Mouse (Mus musculus) bone marrow, adult 2 months (tissue): Measurements from ENCODE around the gene 4930432K21Rik. TPM values are rescaled to one million over a fixed set of nuclear protein-coding genes. Genes with fewer than 3 reads are reported as not detected.

Experiments
- H3K27ac ChIP-seq: fragments of 200-500 bp; 2 replicates; pipeline ENCODE4 v1.5.1; 2012; ENCODE audit warnings: low read depth, mild to moderate bottlenecking, control low read depth, inconsistent platforms, low read length; ENCODE audit not compliant: control insufficient read depth, poor library complexity, insufficient read depth
- H3K4me1 ChIP-seq: fragments of 200-500 bp; 2 replicates; pipeline ENCODE4 v1.6.1; 2011; ENCODE audit warnings: low read length; ENCODE audit not compliant: control insufficient read depth, insufficient read depth
- H3K4me3 ChIP-seq: fragments of 200-500 bp; replicated peaks from 2 replicates; pipeline ENCODE3; 2011; ENCODE audit warnings: mild to moderate bottlenecking, low read depth, low read length, control low read depth; ENCODE audit not compliant: control insufficient read depth
- CTCF ChIP-seq: fragments of 200-500 bp; IDR thresholded peaks from 2 replicates; pipeline ENCODE4 v1.5.1; 2011; ENCODE audit warnings: low read length, control low read depth; ENCODE audit not compliant: control insufficient read depth, insufficient read depth
- POLR2A ChIP-seq: fragments of 200-500 bp; IDR thresholded peaks from 2 replicates; pipeline ENCODE4 v1.6.1; 2011; ENCODE audit warnings: low read depth, mild to moderate bottlenecking, control low read depth, low read length, borderline replicate concordance; ENCODE audit not compliant: control insufficient read depth
- whole genome bisulfite sequencing: fragments of 180-500 bp; shearing (Covaris S2); methylation state at CpG from one replicate; pipeline ENCODE4 v1.1.7; 2018; 5-methylcytosine and 5-hydroxymethylcytosine counted together
- polyA plus RNA-seq: library from polyadenylated mRNA; stranded (reverse); fragments of >200 nt; gene quantifications from 2 replicates; pipeline ENCODE4 v1.2.4, GENCODE M21; 2011; ENCODE audit warnings: low replicate concordance; ENCODE audit not compliant: missing spikeins, insufficient read depth, insufficient read length

4930432K21Rik gene
- polyA plus RNA-seq, 1 experiment, result not detected

GRCm38 (mm10) chr8:84203975-84204772, 56.3 kb downstream of the 4930432K21Rik start:
- Histone ChIP-seq H3K4me3 (peak overlapping the region; percentile 66), H3K27ac (peak overlapping the region; percentile 94), H3K4me1 (peaks cover 11% of the 10 kb centered on the region)
- 17% methylated on average over 13 of the region's 13 CpGs for WGBS
- TF ChIP-seq CTCF, result peak; percentile 40
- TF ChIP-seq POLR2A, result peak; percentile 49; the same call in 1 of the 2 replicates

DNA sequence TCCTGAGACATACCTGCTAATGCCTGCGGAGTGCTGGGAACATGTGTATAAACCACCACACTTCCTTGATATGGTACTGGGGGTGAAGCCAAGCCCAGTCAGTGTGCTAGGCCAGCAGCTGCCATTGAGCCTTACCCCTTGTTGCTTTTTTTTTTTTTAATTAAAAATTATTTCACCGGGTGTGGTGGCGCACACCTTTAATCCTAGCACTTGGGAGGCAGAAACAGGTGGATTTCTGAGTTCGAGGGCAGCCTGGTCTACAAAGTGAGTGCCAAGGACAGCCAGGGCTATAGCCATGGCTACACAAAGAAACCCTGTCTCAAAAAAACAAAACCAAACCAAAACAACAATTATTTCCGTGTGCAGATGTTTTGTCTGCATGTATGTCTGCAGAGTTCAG, 57.2 kb downstream of the 4930432K21Rik start:
- WGBS, result 79% methylated on average over 5 of the region's 5 CpGs
- TF ChIP-seq POLR2A (no peak), CTCF (no peak)
- no peak overlapping the region for H3K4me3 ChIP-seq
- H3K4me1 ChIP-seq, result peaks cover 14% of the 10 kb centered on the region
- no peak overlapping the region for H3K27ac ChIP-seq

GRCm38 (mm10) chr8:84206666-84207065, 58.8 kb downstream of the 4930432K21Rik start:
- Histone ChIP-seq H3K4me1 (peaks cover 14% of the 10 kb centered on the region), H3K27ac (no peak overlapping the region), H3K4me3 (no peak overlapping the region)
- WGBS, result 87% methylated on average over 3 of the region's 3 CpGs
- TF ChIP-seq POLR2A, result no peak
- TF ChIP-seq CTCF, result no peak

GRCm38 (mm10) chr8:84207811-84208210, 60.0 kb downstream of the 4930432K21Rik start:
- WGBS, result 10% methylated on average over 7 of the region's 7 CpGs
- H3K4me3 ChIP-seq, result no peak overlapping the region
- H3K4me1 ChIP-seq, result peaks cover 8% of the 10 kb centered on the region
- peak overlapping the region; percentile 94 for H3K27ac ChIP-seq
- TF ChIP-seq CTCF, result no peak
- TF ChIP-seq POLR2A, result peak; percentile 67; the same call in 1 of the 2 replicates

DNA sequence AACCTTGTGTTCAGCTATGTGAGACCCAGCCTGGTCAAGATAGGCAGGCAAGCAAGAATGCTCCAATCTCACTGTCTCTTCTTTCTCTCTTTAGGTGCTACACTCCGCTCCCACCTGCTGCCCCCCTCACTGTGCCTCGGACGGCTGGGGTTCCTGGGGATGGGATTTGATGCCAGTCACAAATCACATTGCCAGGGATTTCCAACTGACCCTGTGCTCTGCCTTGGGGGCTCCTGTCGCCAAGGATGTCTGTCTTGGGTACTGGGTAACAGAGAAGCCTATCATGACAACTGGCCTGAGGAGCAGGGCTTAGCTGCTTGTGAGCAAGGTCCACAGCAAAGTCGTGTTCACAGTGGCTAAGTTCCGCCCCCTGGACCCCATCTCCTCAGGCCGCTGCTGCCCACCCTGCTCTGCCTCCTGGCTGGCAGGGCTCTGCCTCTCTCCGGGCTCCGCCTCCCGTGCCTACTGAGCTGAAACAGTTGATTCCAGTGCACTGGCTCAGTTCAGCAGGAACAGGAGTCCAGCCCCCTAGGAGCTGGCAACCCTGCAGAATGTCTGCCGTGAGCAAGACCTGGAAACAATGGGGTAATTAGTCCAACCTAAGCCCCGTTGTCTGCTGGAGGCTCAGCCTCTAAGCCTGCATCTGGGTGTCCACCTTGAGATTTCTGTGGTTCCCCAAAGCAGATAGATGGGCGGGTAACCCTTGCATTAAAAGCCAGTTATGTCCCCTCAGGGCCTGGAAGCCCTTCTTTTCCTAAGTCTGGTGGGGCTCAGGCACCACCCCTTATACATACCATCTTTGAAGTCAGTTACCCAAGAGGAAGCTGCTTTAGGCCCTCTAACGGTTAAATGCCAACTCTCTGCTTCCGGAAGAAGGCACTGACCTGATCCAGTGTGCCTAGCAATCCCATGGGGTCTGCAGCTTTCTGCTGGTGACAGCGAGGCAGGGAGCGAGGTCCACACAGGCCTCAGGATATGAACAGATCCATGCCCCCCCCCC, 60.9 kb downstream of the 4930432K21Rik start:
- 14% methylated on average over 17 of the region's 17 CpGs for WGBS
- H3K4me3 ChIP-seq, result no peak overlapping the region
- H3K27ac ChIP-seq, result peak overlapping the region; percentile 94
- peaks cover 6% of the 10 kb centered on the region; the same call in 1 of the 2 replicates for H3K4me1 ChIP-seq
- no peak for TF ChIP-seq POLR2A
- no peak for TF ChIP-seq CTCF

DNA sequence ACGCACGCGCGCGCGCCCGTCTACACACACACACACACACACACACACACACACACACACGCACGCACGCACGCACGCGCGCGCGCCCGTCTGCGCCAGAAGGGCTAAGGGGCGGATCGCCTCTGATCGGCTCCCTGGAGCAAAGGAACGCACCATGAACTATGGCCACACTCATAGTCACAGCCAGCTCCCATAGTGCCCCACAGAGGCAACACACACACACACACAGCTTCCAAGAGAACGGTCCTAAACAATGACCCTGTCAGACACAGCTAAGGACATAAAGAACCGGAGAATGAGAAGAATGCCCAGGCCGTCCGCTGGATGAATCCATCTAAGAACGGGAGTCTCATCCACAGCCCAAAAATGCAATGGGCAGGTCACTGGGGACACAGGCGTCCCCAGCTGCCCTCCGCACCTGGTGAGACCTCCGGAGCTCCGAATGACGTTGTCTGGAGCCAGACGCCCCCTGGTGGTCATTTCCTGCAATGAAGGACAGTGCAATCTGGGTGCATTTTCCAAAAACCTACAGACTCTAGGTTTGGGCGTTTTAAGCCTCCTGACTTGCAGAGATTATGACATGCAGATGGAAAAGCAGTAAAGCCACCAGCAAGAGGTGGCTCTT, 62.5 kb downstream of the 4930432K21Rik start:
- no peak overlapping the region for H3K4me3 ChIP-seq
- 0 out of 2 replicates have a peak overlapping the region, but pooled peaks have one; percentile 4 for H3K27ac ChIP-seq
- peaks cover 6% of the 10 kb centered on the region; the same call in 1 of the 2 replicates for H3K4me1 ChIP-seq
- 55% methylated on average over 34 of the region's 34 CpGs for WGBS
- peak; percentile 86 for TF ChIP-seq CTCF
- TF ChIP-seq POLR2A, result no peak

DNA sequence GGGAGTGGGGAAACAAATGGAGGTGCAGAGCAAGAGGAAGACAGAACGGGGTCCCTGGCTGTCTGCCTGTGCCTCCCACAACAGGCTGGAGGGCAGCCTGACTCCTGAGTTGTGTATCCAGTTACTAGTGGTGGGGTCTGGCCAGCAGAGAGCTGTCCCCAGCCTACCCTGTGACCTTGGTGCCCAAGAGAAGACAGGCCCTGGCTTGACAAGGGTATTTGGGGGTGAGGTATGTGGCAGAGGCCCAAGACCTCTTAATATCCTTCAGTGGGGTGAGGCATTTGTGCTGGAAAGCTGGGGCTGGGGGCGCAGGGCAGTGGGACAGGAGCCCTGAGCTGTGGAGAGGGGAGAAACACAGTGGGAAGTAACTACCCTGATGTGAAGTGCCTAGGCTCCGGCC, 63.4 kb downstream of the 4930432K21Rik start:
- 79% methylated on average over 3 of the region's 3 CpGs for WGBS
- TF ChIP-seq POLR2A, result no peak
- TF ChIP-seq CTCF, result no peak
- peaks cover 6% of the 10 kb centered on the region; the same call in 1 of the 2 replicates for H3K4me1 ChIP-seq
- H3K27ac ChIP-seq, result no peak overlapping the region
- no peak overlapping the region for H3K4me3 ChIP-seq
